Mouse (Mus musculus) liver (tissue): ENCODE measurements around the gene Btrc.

ENCODE experiments used
- DNase-seq: peaks from one replicate; pipeline ENCODE4 v3.0.0-alpha.2; 2020; ENCODE audit warnings: mixed read lengths

Btrc gene

DNA sequence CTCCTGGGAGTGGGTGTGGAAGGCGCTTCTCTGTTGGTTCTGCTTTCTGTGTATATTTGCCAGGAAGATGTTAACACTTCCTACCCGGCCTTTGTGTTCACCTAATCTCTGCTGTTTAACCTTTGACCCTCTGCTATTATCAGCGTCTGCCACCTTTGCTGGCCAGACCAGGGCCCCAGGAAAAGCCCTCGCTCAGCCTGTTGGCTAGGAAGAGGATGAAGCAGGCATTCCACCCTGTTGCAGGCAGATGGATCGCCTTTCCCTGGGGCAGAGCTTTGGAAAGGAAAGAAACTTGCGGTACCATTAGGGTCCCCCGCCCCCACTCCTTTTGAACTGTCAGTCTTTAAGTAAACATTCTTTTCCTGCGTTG, 212.1 kb downstream of the Btrc start:
- peak; percentile 47 for DNase-seq

DNA sequence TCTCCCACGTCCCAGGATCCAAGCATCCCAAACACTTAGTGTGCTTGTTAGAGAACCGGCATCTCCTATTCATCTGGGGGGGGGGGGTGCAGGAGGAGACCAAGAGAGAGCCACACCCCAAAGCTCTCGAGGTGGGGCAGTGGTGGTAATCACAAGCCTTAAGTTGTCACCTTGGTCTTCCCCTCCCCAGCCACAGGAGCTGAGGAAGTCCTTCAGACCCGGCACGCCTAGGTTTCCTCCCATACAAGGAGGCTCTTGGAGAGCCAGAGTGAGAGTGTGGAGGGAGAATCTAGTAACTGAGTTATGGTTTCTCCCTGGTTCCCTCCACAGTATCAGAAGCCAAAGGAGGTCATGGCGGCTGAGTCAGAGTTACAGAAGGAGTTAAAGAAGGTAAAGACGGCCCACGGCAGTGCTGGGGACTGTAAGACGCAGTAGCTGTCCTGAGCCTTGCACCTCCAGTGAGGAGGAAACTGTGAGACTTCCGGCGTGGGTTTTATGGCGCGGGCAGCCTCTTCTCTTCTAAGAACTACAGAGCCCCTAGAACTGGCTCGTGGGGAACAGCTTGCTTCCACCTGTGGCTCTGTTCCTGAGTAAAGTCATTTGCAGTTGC, 213.7 kb downstream of the Btrc start:
- DNase-seq: no peak

DNA sequence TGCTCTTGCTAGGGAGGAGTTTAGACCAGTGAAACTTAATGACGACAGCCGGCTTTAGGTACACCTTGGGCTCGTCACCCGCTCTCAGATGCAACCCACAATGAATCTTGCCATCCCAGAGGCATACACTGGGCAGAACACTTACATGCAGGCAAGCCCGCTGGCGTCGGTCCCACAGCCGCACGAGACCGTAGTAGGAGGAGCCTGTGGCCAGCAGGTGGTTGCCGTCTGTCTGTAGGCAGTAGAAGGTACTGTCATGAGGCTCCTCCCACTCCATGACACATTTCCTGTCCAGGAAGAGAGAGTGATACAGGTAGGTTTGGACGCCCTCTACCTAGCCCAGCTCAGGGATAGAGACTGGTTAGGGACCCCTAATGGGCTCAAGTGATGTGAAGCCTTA, 215.4 kb downstream of the Btrc start:
- DNase-seq: no peak

DNA sequence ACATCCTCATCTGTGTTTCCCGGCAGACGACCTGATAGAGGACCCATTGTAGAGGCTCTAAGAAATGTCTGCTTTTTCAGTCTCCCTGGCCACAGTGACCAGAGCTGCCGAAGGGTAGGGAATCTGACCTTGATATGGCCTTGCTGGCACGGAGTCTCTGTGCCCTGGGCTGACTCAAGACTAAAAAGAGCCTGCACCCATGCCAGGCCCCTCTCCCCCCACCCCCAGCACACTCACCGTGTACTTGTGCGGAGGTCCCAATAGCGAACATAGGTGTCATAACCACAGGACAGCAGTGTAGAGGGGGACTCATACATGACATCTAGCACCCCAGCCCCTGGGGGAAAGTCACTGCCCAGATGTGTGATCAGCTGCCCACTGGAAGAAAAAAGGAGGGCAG, 215.9 kb downstream of the Btrc start:
- no peak for DNase-seq
